Mouse (Mus musculus): Measurements from ENCODE around the gene Osbpl8.
"Not testable (repeated sequence)": the region's sequence is repeated elsewhere in the genome, so short reads cannot be mapped to it uniquely, and the experiment has no call there.

Gene Osbpl8

GRCm38 (mm10) chr10:111164304-111165218, at the start of gene Osbpl8:
Gene Osbpl8, plus strand, starts transcription at chr10:111164752.
- DNase-seq = peak; percentile 99

GRCm38 (mm10) chr10:111117198-111117845, 47.2 kb upstream of the Osbpl8 start:
- no peak for DNase-seq

- DNase-seq = no peak
Measured at GRCm38 (mm10) chr10:111118292-111118691, 46.3 kb upstream of the Osbpl8 start.

- no peak for DNase-seq
Measured at GRCm38 (mm10) chr10:111118991-111119650, 45.4 kb upstream of the Osbpl8 start.

- DNase-seq = no peak
Measured at GRCm38 (mm10) chr10:111119756-111120155, 44.8 kb upstream of the Osbpl8 start.

GRCm38 (mm10) chr10:111122864-111123398, 41.6 kb upstream of the Osbpl8 start:
- DNase-seq = no peak

- no peak for DNase-seq
Measured at GRCm38 (mm10) chr10:111124175-111124574, 40.4 kb upstream of the Osbpl8 start.

GRCm38 (mm10) chr10:111124767-111125315, 39.7 kb upstream of the Osbpl8 start:
- no peak for DNase-seq

- DNase-seq = no peak
Measured at GRCm38 (mm10) chr10:111127388-111127787, 37.2 kb upstream of the Osbpl8 start.

- no peak for DNase-seq
Measured at GRCm38 (mm10) chr10:111128493-111128892, 36.1 kb upstream of the Osbpl8 start.

- DNase-seq = no peak
Measured at GRCm38 (mm10) chr10:111129867-111130620, 34.5 kb upstream of the Osbpl8 start.

- no peak for DNase-seq
Measured at GRCm38 (mm10) chr10:111130872-111131271, 33.7 kb upstream of the Osbpl8 start.

- no peak for DNase-seq
Measured at GRCm38 (mm10) chr10:111133271-111133670, 31.3 kb upstream of the Osbpl8 start.

GRCm38 (mm10) chr10:111133936-111134335, 30.6 kb upstream of the Osbpl8 start:
- no peak for DNase-seq

- DNase-seq = peak; percentile 32
Measured at GRCm38 (mm10) chr10:111134412-111134957, 30.1 kb upstream of the Osbpl8 start.

- not testable (repeated sequence) for DNase-seq
Measured at GRCm38 (mm10) chr10:111136306-111136705, 28.2 kb upstream of the Osbpl8 start.

GRCm38 (mm10) chr10:111137905-111138304, 26.6 kb upstream of the Osbpl8 start:
- DNase-seq = no peak

- no peak for DNase-seq
Measured at GRCm38 (mm10) chr10:111139170-111139569, 25.4 kb upstream of the Osbpl8 start.

GRCm38 (mm10) chr10:111139881-111140280, 24.7 kb upstream of the Osbpl8 start:
- DNase-seq = no peak

- DNase-seq = no peak
Measured at GRCm38 (mm10) chr10:111144371-111144959, 20.1 kb upstream of the Osbpl8 start.

- no peak for DNase-seq
Measured at GRCm38 (mm10) chr10:111149761-111150160, 14.8 kb upstream of the Osbpl8 start.
